ENCODE assay signal across 9 mouse cellular contexts in the genomic region with DNA sequence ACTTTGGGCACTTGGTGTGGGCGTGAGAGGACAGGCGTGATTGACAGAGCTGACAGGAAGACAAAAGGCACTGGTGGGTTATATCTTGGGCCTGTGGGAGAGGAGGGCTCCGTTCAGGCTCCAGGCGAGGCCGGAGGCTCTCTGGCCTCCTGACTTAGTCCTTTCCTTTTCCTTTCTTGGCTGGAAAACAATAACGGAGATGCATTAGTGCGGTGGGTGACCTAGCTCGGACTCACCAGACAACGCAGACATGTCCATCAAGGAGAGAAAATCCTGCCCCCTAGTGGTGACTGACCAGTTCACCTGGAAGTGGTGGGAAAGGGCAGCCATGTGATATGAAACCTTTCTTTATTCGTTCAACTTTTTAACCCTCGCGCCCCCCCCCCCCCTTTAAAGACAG. TPM values are rescaled to one million over a fixed set of nuclear protein-coding genes. Genes with fewer than 3 reads are reported as not detected.
A peak's percentile ranks its signal among the peaks of the same experiment; 100 is the strongest.
DNase-seq lines count a peak whose midpoint lies in the region; ATAC-seq lines count a peak whose summit lies in the region.
"Had no signal": no experiment of that assay in that cellular context is flagged by ENCODE, and none has a peak within 500 bp of the region (broad histone marks: within the 10 kb centered on the region; RNA-seq: fewer than 3 reads in every experiment).

No protein-coding gene starts in this region.

- peak overlapping the region; percentile 88 for H3K4me3 ChIP-seq in limb, embryonic 10.5 days
- peak overlapping the region; percentile 76 for H3K4me3 ChIP-seq in midbrain, embryonic 12.5 days

- no peak for ATAC-seq in CD4-positive, CD25-positive, alpha-beta regulatory T cell, adult 4 months
- no peak for ATAC-seq in midbrain, embryonic 12.5 days (ENCODE audit: low FRiP score, low read depth)
- no peak for ATAC-seq in erythroid progenitor cell, adult 5-6 weeks (replicated peaks; ENCODE audit: low FRiP score, poor library complexity, severe bottlenecking)

- peaks cover 51% of the 10 kb centered on the region for H3K36me3 ChIP-seq in limb, embryonic 10.5 days
- peaks cover 5% of the 10 kb centered on the region; the same call in 1 of the 2 replicates for H3K36me3 ChIP-seq in midbrain, embryonic 12.5 days

- peaks cover 62% of the 10 kb centered on the region for H3K4me1 ChIP-seq in limb, embryonic 10.5 days
- peaks cover 44% of the 10 kb centered on the region for H3K4me1 ChIP-seq in midbrain, embryonic 12.5 days

- intact Hi-C loops in heart, postnatal 14 days (cut with DNase I) = loop anchor here (10.0 kb wide), 1 partner anchor 505 kb away; the partner anchor contains the start of gene Cry2

- H3K4me2 ChIP-seq in midbrain, embryonic 12.5 days (replicated peaks) = peak overlapping the region; percentile 75

- no peaks in the 10 kb centered on the region for H3K9me3 ChIP-seq in limb, embryonic 10.5 days (replicated peaks)
- H3K9me3 ChIP-seq in midbrain, embryonic 12.5 days = no peaks in the 10 kb centered on the region

- WGBS in limb, embryonic 10.5 days = 13% methylated on average over 12 of the region's 12 CpGs
- 6% methylated on average over 12 of the region's 12 CpGs for WGBS in midbrain, embryonic 12.5 days

- H3K27me3 ChIP-seq in limb, embryonic 10.5 days (ENCODE audit: low read depth, poor library complexity, severe bottlenecking) = peaks cover 7% of the 10 kb centered on the region
- peaks cover 20% of the 10 kb centered on the region for H3K27me3 ChIP-seq in midbrain, embryonic 12.5 days

- H3K27ac ChIP-seq in limb, embryonic 10.5 days = peak overlapping the region; percentile 100
- peak overlapping the region; percentile 94 for H3K27ac ChIP-seq in midbrain, embryonic 12.5 days (replicated peaks)

- H3K9ac ChIP-seq in midbrain, embryonic 12.5 days (replicated peaks) = peak overlapping the region; percentile 94

- DNase-seq in CD4-positive, CD25-positive, alpha-beta regulatory T cell, adult 2 months (ENCODE audit: low read depth, low spot score) = peak; percentile 66
- DNase-seq in Muller cell, postnatal 12 days (ENCODE audit: inconsistent ontology term) = peak; percentile 39
- peak; percentile 79 for DNase-seq in embryo, embryonic 11.5 days (ENCODE audit: low read depth, low spot score)
- peak; percentile 56 to 81 for DNase-seq in heart, postnatal 14 days
- DNase-seq in limb, embryonic 10.5 days (ENCODE audit: low spot score) = peak; percentile 89

RNA-seq across cellular contexts. Expression of gene Mdk, which starts 2.2 kb away (rescaled TPM):
- 1 to 10 TPM; 1.9 to 3.1 TPM for polyA plus RNA-seq in CD4-positive, CD25-positive, alpha-beta regulatory T cell, adult 4 months (2017; shearing (Covaris generic))
- total RNA-seq in heart, postnatal 14 days (2021) = 10 to 100 TPM; 15.7 to 16.8 TPM
- 2,617 and 2,689 TPM in 2 replicates for polyA plus RNA-seq in limb, embryonic 10.5 days (2016; fragmentation: Nextera tagmentation; extraction: Ambion mirVana)
- 672 and 763 TPM in 2 replicates for polyA plus RNA-seq in midbrain, embryonic 12.5 days (2016; fragmentation: Nextera tagmentation; extraction: Ambion mirVana)
- not detected in 2 replicates for total RNA-seq in erythroid progenitor cell, adult 5-6 weeks (2015; ENCODE audit: low replicate concordance)
- not detected in 2 replicates for total RNA-seq in erythroid progenitor cell, adult 5-6 weeks (2017; ENCODE audit: low replicate concordance)

RNA-seq across cellular contexts. Expression of gene Chrm4, which starts 2.9 kb away (rescaled TPM):
- under 1 TPM in 1 of 2 experiments, not detected in 1; 0.30 TPM for polyA plus RNA-seq in CD4-positive, CD25-positive, alpha-beta regulatory T cell, adult 4 months (2017; shearing (Covaris generic))
- not detected for total RNA-seq in heart, postnatal 14 days (2021)
- polyA plus RNA-seq in limb, embryonic 10.5 days (2016; fragmentation: Nextera tagmentation; extraction: Ambion mirVana) = 0.67 and 0.76 TPM in 2 replicates
- polyA plus RNA-seq in midbrain, embryonic 12.5 days (2016; fragmentation: Nextera tagmentation; extraction: Ambion mirVana) = 0.31 and 0.56 TPM in 2 replicates
- total RNA-seq in erythroid progenitor cell, adult 5-6 weeks (2015; ENCODE audit: low replicate concordance) = 1.3 TPM in 1 of 2 replicates, not detected in the other
- not detected in 2 replicates for total RNA-seq in erythroid progenitor cell, adult 5-6 weeks (2017; ENCODE audit: low replicate concordance)

RNA-seq across cellular contexts. Expression of gene Gm9821, which starts 15.6 kb away (rescaled TPM):
- polyA plus RNA-seq in CD4-positive, CD25-positive, alpha-beta regulatory T cell, adult 4 months (2017; shearing (Covaris generic)) = under 1 TPM; 0.82 to 0.86 TPM
- total RNA-seq in heart, postnatal 14 days (2021) = not detected
- polyA plus RNA-seq in limb, embryonic 10.5 days (2016; fragmentation: Nextera tagmentation; extraction: Ambion mirVana) = 0.33 and 0.56 TPM in 2 replicates
- 0.37 TPM in 2 replicates for polyA plus RNA-seq in midbrain, embryonic 12.5 days (2016; fragmentation: Nextera tagmentation; extraction: Ambion mirVana)
- total RNA-seq in erythroid progenitor cell, adult 5-6 weeks (2015; ENCODE audit: low replicate concordance) = not detected in 2 replicates
- 0.13 TPM in 1 of 2 replicates, not detected in the other for total RNA-seq in erythroid progenitor cell, adult 5-6 weeks (2017; ENCODE audit: low replicate concordance)
- total RNA-seq: layer of hippocampus, postnatal 14 days had no signal

RNA-seq across cellular contexts. Expression of gene Dgkz, which starts 45.7 kb away (rescaled TPM):
- 100 to 1,000 TPM; 131 to 138 TPM for polyA plus RNA-seq in CD4-positive, CD25-positive, alpha-beta regulatory T cell, adult 4 months (2017; shearing (Covaris generic))
- total RNA-seq in heart, postnatal 14 days (2021) = 10 to 100 TPM; 62.3 to 63.1 TPM
- polyA plus RNA-seq in limb, embryonic 10.5 days (2016; fragmentation: Nextera tagmentation; extraction: Ambion mirVana) = 57.3 and 59.9 TPM in 2 replicates
- polyA plus RNA-seq in midbrain, embryonic 12.5 days (2016; fragmentation: Nextera tagmentation; extraction: Ambion mirVana) = 24.5 and 26.1 TPM in 2 replicates
- total RNA-seq in erythroid progenitor cell, adult 5-6 weeks (2015; ENCODE audit: low replicate concordance) = 25.6 and 54.1 TPM in 2 replicates
- total RNA-seq in erythroid progenitor cell, adult 5-6 weeks (2017; ENCODE audit: low replicate concordance) = 8.7 and 11.9 TPM in 2 replicates

Comparison
In these comparisons a context has a peak if more than half of its experiments do, and no peak if none do; other contexts are left out.
1. DNase-seq: peak in every context shown above with its lines; median percentile 89 in limb, embryonic 10.5 days; 79 in embryo, embryonic 11.5 days; 68 in heart, postnatal 14 days; 66 in CD4-positive, CD25-positive, alpha-beta regulatory T cell, adult 2 months; 39 in Muller cell, postnatal 12 days.
2. RNA of gene Mdk, which starts 2.2 kb away (polyA plus RNA-seq): 2,617 to 2,689 TPM in limb, embryonic 10.5 days and 672 to 763 TPM in midbrain, embryonic 12.5 days; 1.9 to 3.1 TPM in CD4-positive, CD25-positive, alpha-beta regulatory T cell, adult 4 months; every median in the first group is over 100 times any median in the second.